Mouse (Mus musculus) MEL (cell line): Measurements from ENCODE around the gene Sept9. TPM values are rescaled to one million over a fixed set of nuclear protein-coding genes. Genes with fewer than 3 reads are reported as not detected.

Experiments
- DNase-seq: peaks from one replicate; pipeline ENCODE4 v3.0.0; 2011; ENCODE audit warnings: low read depth, low spot score
- H3K27ac ChIP-seq: 2 replicates; pipeline ENCODE4 v1.5.1; 2012; ENCODE audit warnings: low read depth, mild to moderate bottlenecking, control low read depth, low read length, moderate library complexity; ENCODE audit not compliant: control insufficient read depth
- H3K27me3 ChIP-seq, 2 experiments: fragments of 150-350 bp in 1 of 2; sonication (generic) in 1 of 2; 2 replicates each; pipeline ENCODE4 v1.6.1; 2012; ENCODE audit warnings: low read length in 2 of 2, mild to moderate bottlenecking in 2 of 2, improper control_type of control experiment in 1 of 2, moderate library complexity in 1 of 2; ENCODE audit not compliant: insufficient read depth in 2 of 2, control insufficient read depth in 1 of 2
- H3K36me3 ChIP-seq, 2 experiments: 2 replicates each; pipeline ENCODE4 v1.6.1; 2012 to 2014; ENCODE audit warnings: low read length in 2 of 2, improper control_type of control experiment in 1 of 2, inconsistent platforms in 1 of 2, mild to moderate bottlenecking in 1 of 2; ENCODE audit not compliant: insufficient read depth in 2 of 2, control insufficient read depth in 1 of 2
- H3K4me1 ChIP-seq, 2 experiments: fragments of 150-350 bp in 1 of 2; sonication (generic) in 1 of 2; 2 replicates each; pipeline ENCODE4 v1.6.1; 2012; ENCODE audit warnings: low read length in 2 of 2, improper control_type of control experiment in 1 of 2, mild to moderate bottlenecking in 1 of 2; ENCODE audit not compliant: insufficient read depth in 2 of 2, control insufficient read depth in 1 of 2
- H3K4me3 ChIP-seq, 2 experiments: fragments of 150-350 bp in 1 of 2; sonication (generic) in 1 of 2; 2 replicates each; pipeline ENCODE4 v1.5.1; 2012; ENCODE audit warnings: low read depth in 2 of 2, low read length in 2 of 2, mild to moderate bottlenecking in 2 of 2, moderate library complexity in 2 of 2, control low read depth in 1 of 2, improper control_type of control experiment in 1 of 2; ENCODE audit not compliant: control insufficient read depth in 1 of 2, insufficient read depth in 1 of 2
- H3K79me2 ChIP-seq: 2 replicates; pipeline ENCODE4 v1.6.1; 2012; ENCODE audit warnings: mild to moderate bottlenecking, low read length, moderate library complexity; ENCODE audit not compliant: control insufficient read depth, poor library complexity, insufficient read depth
- H3K9ac ChIP-seq: 2 replicates; pipeline ENCODE4 v1.6.1; 2012; ENCODE audit warnings: low read depth, mild to moderate bottlenecking, control low read depth, low read length, moderate library complexity; ENCODE audit not compliant: control insufficient read depth, poor library complexity, severe bottlenecking
- H3K9me3 ChIP-seq: fragments of 150-350 bp; sonication (generic); replicated peaks from 2 replicates; pipeline ENCODE4 v1.6.1; 2012; ENCODE audit warnings: mild to moderate bottlenecking, low read length, improper control_type of control experiment, moderate library complexity; ENCODE audit not compliant: insufficient read depth
- CHD1 ChIP-seq: IDR thresholded peaks from 2 replicates; pipeline ENCODE4 v1.6.1; 2012; ENCODE audit warnings: low read depth, mild to moderate bottlenecking, inconsistent platforms, low read length, improper control_type of control experiment
- CTCF ChIP-seq, 3 experiments: IDR thresholded peaks in 2 of 3; conservative IDR thresholded peaks in 1 of 3; 2 replicates each; pipeline ENCODE4 v1.5.1; 2011 to 2012; ENCODE audit warnings: low read length in 3 of 3, low read depth in 2 of 3, mild to moderate bottlenecking in 2 of 3, improper control_type of control experiment in 1 of 3, inconsistent platforms in 1 of 3, mixed read lengths in 1 of 3, moderate library complexity in 1 of 3; ENCODE audit not compliant: control insufficient read depth in 1 of 3, insufficient read depth in 1 of 3, poor library complexity in 1 of 3, severe bottlenecking in 1 of 3
- E2F4 ChIP-seq: IDR thresholded peaks from 2 replicates; pipeline ENCODE4 v1.6.1; 2011; ENCODE audit warnings: low read depth, low read length, improper control_type of control experiment, borderline replicate concordance
- ELF1 ChIP-seq: IDR thresholded peaks from 2 replicates; pipeline ENCODE4 v1.6.1; 2014; ENCODE audit warnings: low read depth, mild to moderate bottlenecking, inconsistent platforms, low read length, improper control_type of control experiment, moderate library complexity
- EP300 ChIP-seq, 2 experiments: IDR thresholded peaks; 2 replicates each; pipeline ENCODE4 v1.6.1; 2011; ENCODE audit warnings: improper control_type of control experiment in 2 of 2, low read length in 2 of 2, low read depth in 1 of 2, mild to moderate bottlenecking in 1 of 2
- ETS1 ChIP-seq: IDR thresholded peaks from 2 replicates; pipeline ENCODE4 v1.6.1; 2012; ENCODE audit warnings: low read depth, mild to moderate bottlenecking, inconsistent platforms, low read length, improper control_type of control experiment, moderate library complexity
- GABPA ChIP-seq: IDR thresholded peaks from 2 replicates; pipeline ENCODE4 v1.6.1; 2012; ENCODE audit warnings: low read depth, mild to moderate bottlenecking, inconsistent platforms, low read length, improper control_type of control experiment, moderate library complexity
- GATA1 ChIP-seq: IDR thresholded peaks from 2 replicates; pipeline ENCODE4 v1.6.1; 2011; ENCODE audit warnings: low read depth, low read length, improper control_type of control experiment
- MAX ChIP-seq: IDR thresholded peaks from 2 replicates; pipeline ENCODE4 v1.6.1; 2011; ENCODE audit warnings: low read length, improper control_type of control experiment
- MAZ ChIP-seq: IDR thresholded peaks from 2 replicates; pipeline ENCODE4 v1.6.1; 2012; ENCODE audit warnings: low read depth, mild to moderate bottlenecking, inconsistent platforms, low read length, improper control_type of control experiment
- MEF2A ChIP-seq: IDR thresholded peaks from 2 replicates; pipeline ENCODE4 v1.6.1; 2014; ENCODE audit warnings: low read depth, mild to moderate bottlenecking, inconsistent platforms, low read length, improper control_type of control experiment; ENCODE audit not compliant: poor library complexity, insufficient replicate concordance, severe bottlenecking; ENCODE audit errors: extremely low read depth
- MXI1 ChIP-seq: IDR thresholded peaks from 2 replicates; pipeline ENCODE4 v1.6.1; 2011; ENCODE audit warnings: mild to moderate bottlenecking, low read depth, low read length, improper control_type of control experiment
- MYB ChIP-seq: IDR thresholded peaks from 2 replicates; pipeline ENCODE4 v1.6.1; 2011; ENCODE audit warnings: mild to moderate bottlenecking, low read depth, low read length, improper control_type of control experiment
- NRF1 ChIP-seq: IDR thresholded peaks from 2 replicates; pipeline ENCODE4 v1.6.1; 2014; ENCODE audit warnings: low read depth, mild to moderate bottlenecking, inconsistent platforms, low read length, improper control_type of control experiment, moderate library complexity; ENCODE audit not compliant: poor library complexity, insufficient read depth, severe bottlenecking
- POLR2A ChIP-seq, 2 experiments: IDR thresholded peaks; 2 replicates each; pipeline ENCODE4 v1.6.1; 2011 to 2012; ENCODE audit warnings: low read length in 2 of 2, mild to moderate bottlenecking in 2 of 2, control low read depth in 1 of 2, improper control_type of control experiment in 1 of 2, low read depth in 1 of 2, moderate library complexity in 1 of 2; ENCODE audit not compliant: control insufficient read depth in 1 of 2, insufficient read depth in 1 of 2, poor library complexity in 1 of 2
- RAD21 ChIP-seq: IDR thresholded peaks from 2 replicates; pipeline ENCODE4 v1.6.1; 2011; ENCODE audit warnings: mild to moderate bottlenecking, low read depth, low read length, improper control_type of control experiment
- SIN3A ChIP-seq: IDR thresholded peaks from 2 replicates; pipeline ENCODE4 v1.6.1; 2012; ENCODE audit warnings: low read length, improper control_type of control experiment, inconsistent platforms
- TAL1 ChIP-seq: IDR thresholded peaks from 2 replicates; pipeline ENCODE4 v1.6.1; 2012; ENCODE audit warnings: mild to moderate bottlenecking, inconsistent platforms, low read length, moderate library complexity, mixed read lengths
- TCF12 ChIP-seq: IDR thresholded peaks from 2 replicates; pipeline ENCODE4 v1.6.1; 2014; ENCODE audit warnings: low read depth, mild to moderate bottlenecking, inconsistent platforms, low read length, improper control_type of control experiment, moderate library complexity
- UBTF ChIP-seq: IDR thresholded peaks from 2 replicates; pipeline ENCODE4 v1.6.1; 2012; ENCODE audit warnings: low read depth, mild to moderate bottlenecking, inconsistent platforms, low read length, improper control_type of control experiment, moderate library complexity, borderline replicate concordance; ENCODE audit not compliant: insufficient read depth
- USF1 ChIP-seq: IDR thresholded peaks from 2 replicates; pipeline ENCODE4 v1.6.1; 2014; ENCODE audit warnings: low read depth, mild to moderate bottlenecking, inconsistent platforms, low read length, improper control_type of control experiment, moderate library complexity
- ZC3H11A ChIP-seq: IDR thresholded peaks from 2 replicates; pipeline ENCODE4 v1.6.1; 2012; ENCODE audit warnings: low read depth, mild to moderate bottlenecking, inconsistent platforms, low read length, improper control_type of control experiment
- ZKSCAN1 ChIP-seq: IDR thresholded peaks from 2 replicates; pipeline ENCODE4 v1.6.1; 2012; ENCODE audit warnings: low read depth, mild to moderate bottlenecking, inconsistent platforms, low read length, improper control_type of control experiment, moderate library complexity
- ZMIZ1 ChIP-seq: IDR thresholded peaks from 2 replicates; pipeline ENCODE4 v1.6.1; 2012; ENCODE audit warnings: low read depth, mild to moderate bottlenecking, inconsistent platforms, low read length, improper control_type of control experiment, moderate library complexity
- ZNF384 ChIP-seq: IDR thresholded peaks from 2 replicates; pipeline ENCODE4 v1.6.1; 2012; ENCODE audit warnings: low read depth, mild to moderate bottlenecking, inconsistent platforms, low read length, improper control_type of control experiment
- polyA plus RNA-seq, 2 experiments: library from polyadenylated mRNA; stranded (reverse) in 1 of 2; unstranded in 1 of 2; fragments of >175 nt in 1 of 2; fragments of >200 nt in 1 of 2; gene quantifications; 2 replicates each; pipeline versions ENCODE4 v1.2.1 to v1.2.4; 2012; ENCODE audit warnings: low replicate concordance in 2 of 2, low read depth in 1 of 2; ENCODE audit not compliant: insufficient read length in 2 of 2, insufficient read depth in 1 of 2, missing spikeins in 1 of 2
- total RNA-seq: library from RNA; depleted of rRNA; stranded (reverse); fragments of 300-350 nt; gene quantifications from 2 replicates; pipeline ENCODE4 v1.2.3, GENCODE M21; 2012

The Sept9 gene
- total and polyA plus RNA-seq, 3 experiments: 49.7 to 196 (median 163) TPM

- TF ChIP-seq ZMIZ1 (no peak), EP300 (IDR thresholded peaks at IDR 0.05; ENCODE audit: low read depth in 1 of 2, low read length in 2 of 2) (peak; percentile 60 to 74), ZKSCAN1 (no peak), MYB (no peak), CHD1 (0 out of 2 replicates have a peak, but pooled peaks have one; percentile 61), MAX (peak; percentile 88), POLR2A (IDR thresholded peaks at IDR 0.05; ENCODE audit: control insufficient read depth in 1 of 2, insufficient read depth in 1 of 2, low read depth in 1 of 2, low read length in 2 of 2, poor library complexity in 1 of 2) (no peak), MEF2A (no peak), E2F4 (no peak), GATA1 (peak; percentile 69), UBTF (no peak), USF1 (0 out of 2 replicates have a peak, but pooled peaks have one; percentile 16), TAL1 (peak; percentile 60)
Measured at GRCm38 (mm10) chr11:117248734-117249248, 49.3 kb downstream of the Sept9 start (continued).

- Histone ChIP-seq H3K4me1 (peaks cover 17 to 64% of the 10 kb centered on the region in 2 experiments), H3K9ac (peak overlapping the region; percentile 41), H3K79me2 (no peaks in the 10 kb centered on the region), H3K36me3 (peaks cover 0 to 35% of the 10 kb centered on the region in 2 experiments; a peak in 2 of 4 replicates), H3K27me3 (no peaks in the 10 kb centered on the region), H3K27ac (peak overlapping the region; percentile 76), H3K9me3 (no peaks in the 10 kb centered on the region), H3K4me3 (no peak overlapping the region)
- no peak for TF ChIP-seq ETS1
- no peak; the same call in 1 of the 2 replicates for TF ChIP-seq SIN3A
- TF ChIP-seq ZC3H11A: no peak
- no peak for TF ChIP-seq GABPA
- TF ChIP-seq CHD1: 0 out of 2 replicates have a peak, but pooled peaks have one; percentile 25
- peak; percentile 60 for TF ChIP-seq ZNF384
- peak; percentile 59; the same call in 1 of the 2 replicates for TF ChIP-seq MAX
- TF ChIP-seq NRF1: no peak
- TF ChIP-seq ZMIZ1: no peak
- no peak for TF ChIP-seq TAL1
- TF ChIP-seq ELF1: no peak
- no peak for TF ChIP-seq TCF12
- no peak for TF ChIP-seq RAD21
- TF ChIP-seq MXI1: 0 out of 2 replicates have a peak, but pooled peaks have one; percentile 11
- no peak for TF ChIP-seq CTCF (IDR thresholded peaks at IDR 0.05 in 2 of 3, conservative IDR thresholded peaks at IDR 0.05 in 1 of 3; ENCODE audit: control insufficient read depth in 1 of 3, insufficient read depth in 1 of 3, low read depth in 2 of 3, low read length in 3 of 3, poor library complexity in 1 of 3, severe bottlenecking in 1 of 3)
- TF ChIP-seq MAZ: no peak
- DNase-seq: peak; percentile 65
Measured at GRCm38 (mm10) chr11:117249282-117249984, 50.0 kb downstream of the Sept9 start.
